Mouse (Mus musculus): ENCODE measurements at regions not wholly inside any gene's neighbourhood (a gene's known extent, or its start where the extent isn't known, plus 50 kb on each side); places are given as distances from the start of the nearest gene placed in this dataset.

DNA sequence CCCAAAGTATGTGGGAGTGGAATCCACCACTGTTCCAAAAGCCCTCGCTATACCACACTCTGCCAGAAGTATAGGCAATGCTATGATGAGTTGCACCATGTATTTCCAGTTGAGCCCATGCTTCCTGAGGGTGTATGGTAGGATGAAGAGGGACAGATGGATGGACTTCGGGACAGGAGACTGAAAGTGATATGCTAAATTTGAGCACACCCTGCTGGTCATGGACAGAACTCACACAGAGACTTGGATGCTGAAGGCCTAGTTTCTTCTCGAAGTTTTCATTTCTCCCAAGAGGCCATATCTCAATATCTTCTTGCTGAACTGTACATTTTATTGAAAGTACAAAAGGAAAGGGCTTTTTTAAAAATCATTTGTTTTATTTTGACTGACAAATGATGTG, 70.9 kb upstream of the Zic4 start:
- TF ChIP-seq CTCF (IDR thresholded peaks at IDR 0.05; ENCODE audit: extremely low read depth, insufficient read depth, low read length) (no peak), POLR2A (IDR thresholded peaks at IDR 0.05; ENCODE audit: extremely low read depth, insufficient read depth, low read length) (no peak)
